Mouse (Mus musculus): Measurements from ENCODE around the gene Dixdc1. TPM values are rescaled to one million over a fixed set of nuclear protein-coding genes. Genes with fewer than 3 reads are reported as not detected.

Dixdc1 gene
- polyA plus RNA-seq, 1 experiment, result 3.3 TPM

DNA sequence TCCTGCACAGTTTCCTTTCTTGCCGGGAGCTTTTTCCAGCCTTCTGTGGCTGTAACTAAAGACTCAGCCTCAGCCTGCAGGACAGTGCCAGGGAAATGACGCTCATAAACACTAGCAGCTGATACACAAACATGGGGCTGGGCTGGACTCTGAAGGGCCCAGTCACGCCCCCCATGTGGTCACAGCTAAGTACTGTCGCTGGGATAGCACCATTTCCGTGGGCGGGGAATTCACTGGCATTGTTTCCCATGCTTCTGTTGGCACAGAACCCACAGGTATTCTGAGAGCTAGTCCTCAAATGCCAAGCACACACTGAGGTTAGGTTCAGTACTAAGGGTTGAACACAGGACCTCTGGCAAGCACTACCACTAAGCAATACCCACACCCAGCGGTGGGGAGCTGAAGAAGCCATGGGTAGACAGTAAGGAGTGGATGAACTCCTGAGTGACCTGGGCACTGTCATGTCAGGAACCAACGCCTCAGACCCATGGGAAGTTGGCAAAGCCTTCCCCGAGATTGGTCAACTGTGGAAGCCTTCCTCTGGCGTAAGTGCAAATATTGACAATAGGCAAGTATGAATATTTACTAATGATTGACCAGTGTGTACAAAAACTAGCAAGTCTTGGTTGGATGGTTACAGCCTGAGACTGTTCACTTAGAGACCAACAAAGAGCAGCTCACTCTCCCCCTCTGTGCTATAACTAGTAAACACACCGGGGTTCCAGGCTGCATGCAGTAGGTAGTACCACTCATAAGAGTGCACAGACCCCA is 38.2 kb downstream of the Dixdc1 start:
- peak; percentile 33 for DNase-seq (ENCODE audit: low read depth)

DNA sequence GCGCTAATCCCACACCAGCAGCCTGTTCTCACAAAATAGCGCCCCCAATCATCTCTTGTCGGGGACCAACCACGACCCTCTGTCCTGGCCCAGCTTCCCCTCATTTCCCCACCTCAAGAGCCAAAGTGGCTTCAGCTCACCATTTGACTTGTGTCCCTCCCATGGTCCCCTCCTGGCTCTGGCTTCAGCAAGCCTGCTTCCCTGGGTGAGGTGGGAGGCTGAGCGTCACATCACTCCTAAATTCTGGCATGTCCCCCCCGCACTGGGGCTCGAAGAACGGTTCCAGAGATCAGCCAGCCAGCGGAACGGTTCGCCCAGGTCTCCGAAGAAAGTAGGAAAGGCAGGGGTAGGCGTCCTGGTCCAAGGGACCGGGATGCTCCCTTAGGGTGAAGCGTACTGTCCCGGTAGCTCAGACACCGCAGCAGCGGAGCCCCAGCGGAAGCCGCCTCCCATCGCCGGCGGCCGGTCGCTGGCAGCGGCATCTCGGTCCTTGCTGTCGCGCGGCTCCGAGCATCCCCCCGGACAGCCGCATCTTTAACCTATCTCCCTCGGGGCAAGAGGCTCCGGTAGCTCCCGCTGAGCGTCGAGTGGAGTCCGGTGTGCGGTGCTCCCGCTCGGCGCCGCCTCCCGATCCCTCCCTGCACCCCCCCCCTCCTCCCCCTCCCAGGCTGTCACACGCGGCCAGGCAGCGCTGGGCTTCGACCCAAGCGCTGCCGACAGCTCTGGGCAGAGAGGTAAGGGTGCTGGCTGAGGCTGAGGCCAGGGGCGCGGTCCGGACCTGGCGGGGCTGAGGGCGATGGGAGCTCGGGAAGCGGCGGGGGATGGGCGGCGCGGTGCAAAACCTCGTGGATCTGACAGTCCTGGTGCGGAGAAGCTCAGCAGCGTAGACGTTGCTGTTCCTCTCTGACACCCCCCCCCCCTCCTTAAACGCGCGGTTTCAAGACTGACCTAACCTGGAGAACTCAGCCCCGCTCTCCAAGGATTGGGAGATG is 40.6 kb downstream of the Dixdc1 start:
- DNase-seq (ENCODE audit: low read depth), result no peak

DNA sequence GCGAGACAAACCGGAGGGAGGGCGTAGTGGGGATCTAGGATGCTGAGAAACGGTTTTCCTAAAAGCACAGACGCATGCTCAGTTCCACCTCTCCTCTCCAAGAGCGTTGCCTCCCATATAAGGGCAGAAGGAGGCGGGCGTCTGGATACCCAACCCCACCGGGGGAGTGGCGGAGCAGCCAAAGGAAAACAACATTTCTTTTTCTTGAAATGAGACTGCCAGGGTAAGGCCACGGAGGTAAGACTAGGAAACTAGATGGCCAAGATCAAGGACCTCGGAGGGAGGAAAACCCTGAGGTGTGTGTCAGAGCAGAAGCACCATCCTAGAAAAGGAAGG is 41.6 kb downstream of the Dixdc1 start:
- DNase-seq (ENCODE audit: low read depth), result no peak

DNA sequence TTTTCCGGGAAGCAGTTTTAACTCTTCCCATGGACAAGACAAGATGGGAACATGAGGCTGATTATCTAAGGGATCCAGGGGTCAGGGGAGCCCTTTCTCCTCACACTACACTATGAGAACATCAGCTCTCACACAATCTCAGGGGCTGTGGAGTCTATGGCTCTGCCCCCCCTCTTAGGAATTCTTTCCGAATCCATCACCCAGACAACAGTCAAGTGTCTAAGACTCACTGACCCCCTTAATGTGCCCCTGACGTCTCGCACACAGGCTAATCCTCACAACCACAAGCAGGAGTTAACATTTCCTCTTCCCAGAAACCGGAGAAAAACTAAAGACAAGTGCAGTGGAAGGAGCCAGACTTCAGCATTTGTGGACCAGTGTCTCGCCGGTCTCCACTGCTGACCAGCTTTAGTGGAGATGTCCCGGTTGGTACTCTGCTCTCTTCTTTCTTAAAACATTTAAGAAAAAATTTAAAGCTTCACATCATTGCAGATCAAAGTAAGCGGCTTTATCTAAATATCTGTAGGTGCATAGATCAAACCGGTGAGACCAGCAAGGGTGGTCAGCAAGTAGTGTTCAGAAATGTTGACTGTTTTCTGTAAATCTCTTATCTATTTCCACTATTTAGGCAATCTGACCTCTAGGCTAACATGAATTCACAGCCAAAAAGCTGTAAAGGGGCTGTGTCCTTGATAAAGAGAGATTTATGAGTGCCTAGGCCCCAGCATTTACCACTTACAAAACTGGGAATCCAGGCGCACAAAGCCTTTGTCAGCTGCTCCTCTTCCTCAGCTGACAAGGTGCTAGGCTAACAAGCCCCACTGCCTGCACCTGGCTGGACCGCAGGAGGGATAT is 42.2 kb downstream of the Dixdc1 start:
- no peak for DNase-seq (ENCODE audit: low read depth)

- no peak for DNase-seq (ENCODE audit: low read depth)
These were observed 44.2 kb downstream of the Dixdc1 start for GRCm38 (mm10) chr9:50695153-50695552.

DNA sequence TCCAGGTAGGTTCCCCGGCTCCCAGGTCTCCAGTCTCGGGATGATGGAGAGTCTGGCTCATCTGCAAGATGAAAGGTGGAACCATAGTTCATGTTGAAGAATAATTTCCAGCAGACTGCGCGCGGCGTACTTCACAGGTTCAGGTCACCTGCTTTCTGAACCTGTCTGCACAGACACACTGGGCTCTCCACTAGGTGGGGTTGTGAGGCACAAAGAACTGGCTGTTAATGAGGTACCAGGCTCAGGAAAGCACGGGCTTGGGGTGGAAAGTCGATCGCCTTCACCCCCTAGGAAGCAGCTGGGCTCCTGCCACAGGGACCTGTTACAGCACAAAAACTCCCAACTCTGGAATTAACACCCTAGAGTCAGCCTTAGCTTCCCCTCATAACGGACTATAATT is 45.7 kb downstream of the Dixdc1 start:
- DNase-seq (ENCODE audit: low read depth), result no peak

- DNase-seq (ENCODE audit: low read depth), result no peak
These were observed 46.4 kb downstream of the Dixdc1 start for GRCm38 (mm10) chr9:50692626-50693580.

GRCm38 (mm10) chr9:50686866-50687652 is 52.3 kb downstream of the Dixdc1 start:
- DNase-seq (ENCODE audit: low read depth), result no peak

GRCm38 (mm10) chr9:50681727-50682126 is 57.6 kb downstream of the Dixdc1 start:
- DNase-seq (ENCODE audit: low read depth), result no peak

GRCm38 (mm10) chr9:50679406-50679805 is 59.9 kb downstream of the Dixdc1 start:
- no peak for DNase-seq (ENCODE audit: low read depth)

DNA sequence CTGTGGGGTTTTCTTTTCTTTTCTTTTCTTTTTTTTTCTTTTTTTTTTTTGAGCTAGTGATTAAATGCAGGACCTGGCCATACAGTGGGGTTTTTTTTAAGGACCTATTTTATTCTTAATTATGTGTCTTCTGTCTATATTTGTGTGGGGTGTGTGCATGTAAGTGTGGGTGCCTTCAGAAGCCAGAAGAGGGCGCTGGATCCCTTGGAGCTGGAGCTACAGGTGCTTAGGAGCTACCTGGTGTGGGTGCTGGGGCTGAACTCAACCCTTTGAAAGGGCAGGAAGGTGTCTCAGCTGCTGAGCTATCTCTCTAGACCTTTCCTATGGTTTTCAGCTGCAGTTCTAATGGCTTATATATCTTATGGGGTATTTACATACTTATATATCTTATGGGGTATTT is 64.5 kb downstream of the Dixdc1 start:
- DNase-seq (ENCODE audit: low read depth), result no peak

GRCm38 (mm10) chr9:50670690-50671089 is 68.6 kb downstream of the Dixdc1 start:
- DNase-seq (ENCODE audit: low read depth), result no peak

DNA sequence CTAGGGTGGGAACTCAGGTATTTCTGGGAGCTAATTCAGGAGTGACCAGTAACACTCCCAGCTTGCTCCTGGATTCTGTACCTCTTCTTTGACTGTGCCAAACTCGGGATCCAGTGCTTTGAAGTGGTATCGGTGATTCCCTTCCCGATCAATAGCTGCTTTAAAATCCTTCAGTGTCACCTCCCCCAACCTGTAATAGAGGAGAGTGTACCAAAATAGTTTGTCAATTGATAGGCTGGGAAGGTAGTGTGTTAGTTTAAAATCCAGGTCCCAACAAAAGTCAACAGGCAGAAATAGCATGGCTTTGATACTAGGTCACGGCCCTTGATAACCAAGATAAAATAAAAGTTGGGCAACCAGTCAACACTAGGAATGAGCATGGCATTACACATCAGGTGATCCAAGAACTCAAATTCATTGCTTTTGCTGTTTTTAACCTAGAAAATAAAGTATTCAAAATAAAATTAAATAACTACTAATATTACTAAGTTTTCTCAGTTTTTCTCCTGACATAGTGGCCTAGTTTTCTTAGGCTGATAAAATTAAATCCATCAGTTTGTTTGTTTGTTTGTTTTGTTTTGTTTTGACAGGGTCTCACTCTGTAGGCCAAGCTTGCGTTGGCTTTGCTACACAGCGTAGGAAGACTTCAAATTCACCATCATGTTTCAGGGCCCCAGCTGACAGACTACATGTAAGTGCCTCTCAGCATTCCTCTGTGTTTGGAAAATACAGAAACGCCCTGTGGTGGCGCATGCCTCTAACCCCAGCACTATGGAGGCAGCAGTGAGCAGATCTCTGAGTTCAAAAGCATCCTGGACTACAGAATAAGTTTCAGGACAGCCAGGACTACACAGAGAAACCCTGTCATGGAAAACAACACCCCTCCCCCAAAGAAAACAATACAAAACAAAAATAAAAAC is 71.5 kb downstream of the Dixdc1 start:
- no peak for DNase-seq (ENCODE audit: low read depth)

- DNase-seq (ENCODE audit: low read depth), result no peak
These were observed 72.9 kb downstream of the Dixdc1 start for GRCm38 (mm10) chr9:50666442-50666841.

- no peak for DNase-seq (ENCODE audit: low read depth)
These were observed 74.5 kb downstream of the Dixdc1 start for GRCm38 (mm10) chr9:50664826-50665225.

DNA sequence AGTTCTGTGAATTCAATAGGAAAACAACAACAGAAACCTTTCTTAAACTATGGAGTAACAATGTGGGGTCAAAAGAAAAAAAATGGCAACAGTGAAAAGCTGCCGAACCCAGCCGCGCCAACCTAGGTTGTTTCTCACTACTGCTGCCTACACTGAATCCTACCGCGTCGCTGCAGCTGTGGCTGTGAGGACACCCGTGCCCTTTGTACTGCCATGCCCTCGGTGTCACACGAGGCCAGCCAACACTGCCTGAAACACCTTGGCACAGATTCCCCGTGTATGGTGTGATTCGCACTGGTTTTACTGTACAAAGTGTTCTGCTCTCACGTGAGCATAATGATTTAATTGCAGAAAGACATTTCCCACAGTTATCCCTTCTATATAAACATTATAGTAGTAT is 78.9 kb downstream of the Dixdc1 start:
- peak; percentile 61 for DNase-seq (ENCODE audit: low read depth)

- DNase-seq (ENCODE audit: low read depth), result peak; percentile 42
These were observed 79.7 kb downstream of the Dixdc1 start, which contains the start of gene Dlat for GRCm38 (mm10) chr9:50659392-50660217. Gene Dlat (minus strand): TSS chr9:50659780.

DNA sequence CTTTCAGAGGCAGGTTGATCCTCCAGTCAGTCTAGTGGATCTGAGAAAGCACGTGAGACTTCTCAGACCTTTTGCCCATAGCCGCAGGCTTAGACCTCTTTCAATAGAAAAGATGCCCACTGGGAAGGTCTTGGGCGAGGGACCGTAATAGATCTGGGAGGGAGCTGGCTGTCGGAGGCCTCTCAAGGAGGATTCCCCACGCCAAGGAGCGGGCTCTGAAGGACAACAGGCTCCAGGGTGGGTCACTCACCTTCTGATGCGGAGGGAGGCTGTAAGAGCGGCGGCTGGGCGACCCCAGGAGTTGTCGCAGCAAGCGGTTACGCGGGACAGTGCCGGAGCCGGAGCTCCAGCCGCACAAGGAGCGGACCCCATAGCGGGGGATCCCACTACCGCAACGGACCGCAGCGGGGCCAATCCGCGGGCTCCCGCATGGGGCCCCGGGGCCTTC is 80.4 kb downstream of the Dixdc1 start:
- DNase-seq (ENCODE audit: low read depth), result no peak

Measured in gonadal fat pad, adult 2 months (tissue).